Mouse (Mus musculus) midbrain, postnatal 0 days (tissue): Measurements from ENCODE around the gene Tln2. TPM values are rescaled to one million over a fixed set of nuclear protein-coding genes. Genes with fewer than 3 reads are reported as not detected.

ENCODE experiments used
- ATAC-seq: fragments of 200-750 bp; cut with Nextera tagmentation; 2 replicates; pipeline ENCODE4 v1.8.0; 2017; ENCODE audit warnings: moderate number of reproducible peaks, mild to moderate bottlenecking, moderate TSS enrichment, moderate library complexity; ENCODE audit not compliant: low FRiP score
- DNase-seq: peaks from one replicate; pipeline ENCODE4 v3.0.0-alpha.2; 2015; ENCODE audit warnings: low spot score
- H3K27ac ChIP-seq: fragments of 300-500 bp; sonication (generic); 2 replicates; pipeline ENCODE4 v1.5.1; 2014; ENCODE audit warnings: low read depth, mild to moderate bottlenecking, low read length, mixed read lengths
- H3K27me3 ChIP-seq: fragments of 300-500 bp; sonication (generic); 2 replicates; pipeline ENCODE4 v1.6.1; 2014; ENCODE audit warnings: low read length, control low read depth, mixed read lengths; ENCODE audit not compliant: insufficient read depth
- H3K36me3 ChIP-seq: fragments of 300-500 bp; sonication (generic); 2 replicates; pipeline ENCODE4 v1.6.1; 2014; ENCODE audit warnings: low read length, control low read depth, mixed read lengths; ENCODE audit not compliant: insufficient read depth
- H3K4me1 ChIP-seq: fragments of 300-500 bp; sonication (generic); 2 replicates; pipeline ENCODE4 v1.6.1; 2014; ENCODE audit warnings: mild to moderate bottlenecking, control low read depth, antibody characterized with exemption, low read length, mixed read lengths; ENCODE audit not compliant: insufficient read depth
- H3K4me2 ChIP-seq: fragments of 300-500 bp; sonication (generic); 2 replicates; pipeline ENCODE4 v1.6.1; 2014; ENCODE audit warnings: low read depth, mild to moderate bottlenecking, low read length, mixed read lengths; ENCODE audit not compliant: poor library complexity, severe bottlenecking
- H3K4me3 ChIP-seq: fragments of 300-500 bp; sonication (generic); 2 replicates; pipeline ENCODE4 v1.5.1; 2014; ENCODE audit warnings: low read depth, mild to moderate bottlenecking, low read length, moderate library complexity
- H3K9ac ChIP-seq: fragments of 300-500 bp; sonication (generic); replicated peaks from 2 replicates; pipeline ENCODE4 v1.6.1; 2014; ENCODE audit warnings: mild to moderate bottlenecking, low read length, moderate library complexity, mixed read lengths; ENCODE audit not compliant: poor library complexity, severe bottlenecking
- H3K9me3 ChIP-seq: fragments of 300-500 bp; sonication (generic); 2 replicates; pipeline ENCODE4 v1.6.1; 2016; ENCODE audit warnings: low read length, control low read depth
- CTCF ChIP-seq: IDR thresholded peaks from 2 replicates; pipeline ENCODE4 v1.5.1; 2016; ENCODE audit warnings: antibody characterized with exemption, mild to moderate bottlenecking
- WGBS: fragments of 180-500 bp; shearing (Covaris S2); extraction: QIAGEN DNeasy Blood & Tissue Kit; methylation state at CpG from one replicate; pipeline ENCODE4 v1.1.7; 2014; 5-methylcytosine and 5-hydroxymethylcytosine counted together
- polyA plus RNA-seq: library from polyadenylated mRNA; unstranded; fragments of >200 nt; fragmentation: Nextera tagmentation; extraction: Ambion mirVana; gene quantifications from 2 replicates; pipeline ENCODE4 v1.2.1, GENCODE M21; 2015
- total RNA-seq: library from RNA; depleted of rRNA; stranded (reverse); fragments of >200 nt; gene quantifications from 2 replicates; pipeline ENCODE4 v1.2.3, GENCODE M21; 2014

Gene Tln2
- total and polyA plus RNA-seq, 2 experiments from 2014 or later, result 49.4 to 66.7 TPM

- ATAC-seq, result no peak
- H3K9me3 ChIP-seq, result no peaks in the 10 kb centered on the region
- H3K27me3 ChIP-seq, result no peaks in the 10 kb centered on the region
- no peak overlapping the region for H3K4me3 ChIP-seq
- peaks cover 7% of the 10 kb centered on the region; the same call in 1 of the 2 replicates for H3K4me1 ChIP-seq
- H3K36me3 ChIP-seq, result no peaks in the 10 kb centered on the region
- DNase-seq, result peak; percentile 59
- H3K4me2 ChIP-seq, result no peak overlapping the region
- H3K27ac ChIP-seq, result peak overlapping the region; percentile 21; the same call in 1 of the 2 replicates
- no peak for TF ChIP-seq CTCF
- 24% methylated on average over 10 of the region's 10 CpGs for WGBS
- H3K9ac ChIP-seq, result no peak overlapping the region
These were observed 124.0 kb downstream of the Tln2 start for GRCm38 (mm10) chr9:67435333-67436154.

- H3K4me2 ChIP-seq, result no peak overlapping the region
- H3K4me1 ChIP-seq, result peaks cover 4% of the 10 kb centered on the region; the same call in 1 of the 2 replicates
- no peaks in the 10 kb centered on the region for H3K36me3 ChIP-seq
- no peak for ATAC-seq
- WGBS, result 54% methylated on average over 12 of the region's 12 CpGs
- no peak for DNase-seq
- no peak for TF ChIP-seq CTCF
- no peak overlapping the region for H3K4me3 ChIP-seq
- no peaks in the 10 kb centered on the region for H3K27me3 ChIP-seq
- no peak overlapping the region for H3K9ac ChIP-seq
- no peaks in the 10 kb centered on the region for H3K9me3 ChIP-seq
- 0 out of 2 replicates have a peak overlapping the region, but pooled peaks have one; percentile 43 for H3K27ac ChIP-seq
These were observed 130.2 kb downstream of the Tln2 start for GRCm38 (mm10) chr9:67429199-67429892.

- Histone ChIP-seq H3K27me3 (no peaks in the 10 kb centered on the region), H3K9ac (no peak overlapping the region), H3K36me3 (no peaks in the 10 kb centered on the region), H3K4me3 (no peak overlapping the region), H3K9me3 (no peaks in the 10 kb centered on the region), H3K4me2 (no peak overlapping the region), H3K4me1 (peaks cover 4% of the 10 kb centered on the region; the same call in 1 of the 2 replicates), H3K27ac (no peak overlapping the region)
- DNase-seq, result no peak
- 71% methylated on average over 15 of the region's 15 CpGs for WGBS
- no peak for TF ChIP-seq CTCF
- no peak for ATAC-seq
These were observed 131.0 kb downstream of the Tln2 start for GRCm38 (mm10) chr9:67428306-67429047.

- Histone ChIP-seq H3K36me3 (no peaks in the 10 kb centered on the region), H3K27me3 (no peaks in the 10 kb centered on the region), H3K27ac (no peak overlapping the region), H3K9me3 (no peaks in the 10 kb centered on the region), H3K4me2 (no peak overlapping the region), H3K9ac (no peak overlapping the region), H3K4me1 (peaks cover 4% of the 10 kb centered on the region; the same call in 1 of the 2 replicates), H3K4me3 (no peak overlapping the region)
- peak; percentile 33 for DNase-seq
- ATAC-seq, result no peak
- WGBS, result 61% methylated on average over 3 of the region's 3 CpGs
- TF ChIP-seq CTCF, result no peak
These were observed 133.2 kb downstream of the Tln2 start for GRCm38 (mm10) chr9:67426304-67426703.

- Histone ChIP-seq H3K36me3 (no peaks in the 10 kb centered on the region), H3K9ac (no peak overlapping the region), H3K27me3 (no peaks in the 10 kb centered on the region), H3K9me3 (no peaks in the 10 kb centered on the region), H3K4me1 (no peaks in the 10 kb centered on the region), H3K27ac (no peak overlapping the region), H3K4me3 (no peak overlapping the region), H3K4me2 (no peak overlapping the region)
- 75% methylated on average over 7 of the region's 7 CpGs for WGBS
- DNase-seq, result no peak
- ATAC-seq, result no peak
- no peak for TF ChIP-seq CTCF
These were observed 135.4 kb downstream of the Tln2 start for GRCm38 (mm10) chr9:67424110-67424509.
